Mouse (Mus musculus) spleen, postnatal 36 days (tissue): Measurements from ENCODE around the gene Tgfbr3l.

Source experiments
- DNase-seq, 2 experiments: peaks; one replicate each; pipeline ENCODE4 v3.0.0; 2022; ENCODE audit warnings: low spot score in 2 of 2, mixed read lengths in 1 of 2

Gene Tgfbr3l

GRCm38 (mm10) chr8:4247951-4248540 lies at the start of gene Tgfbr3l:
Gene Tgfbr3l (plus strand): TSS chr8:4248214.
- DNase-seq: no peak

GRCm38 (mm10) chr8:4201321-4201720 lies 46.7 kb upstream of the Tgfbr3l start:
- no peak for DNase-seq

GRCm38 (mm10) chr8:4205246-4206123 lies 42.5 kb upstream of the Tgfbr3l start:
- no peak for DNase-seq

GRCm38 (mm10) chr8:4206182-4207015 lies 41.6 kb upstream of the Tgfbr3l start:
- no peak for DNase-seq

- no peak for DNase-seq
Measured at GRCm38 (mm10) chr8:4207016-4207350, 41.0 kb upstream of the Tgfbr3l start.

GRCm38 (mm10) chr8:4211097-4211496 lies 36.9 kb upstream of the Tgfbr3l start:
- no peak for DNase-seq

- DNase-seq: no peak
Measured at GRCm38 (mm10) chr8:4212809-4213209, 35.2 kb upstream of the Tgfbr3l start.

- peak; percentile 31 to 32 for DNase-seq
Measured at GRCm38 (mm10) chr8:4213210-4214005, 34.6 kb upstream of the Tgfbr3l start.

- peak; percentile 65 to 71 for DNase-seq
Measured at GRCm38 (mm10) chr8:4214006-4214980, 33.7 kb upstream of the Tgfbr3l start.

GRCm38 (mm10) chr8:4216296-4216695 lies 31.7 kb upstream of the Tgfbr3l start:
- DNase-seq: no peak

- DNase-seq: no peak
Measured at GRCm38 (mm10) chr8:4216791-4217621, 31.0 kb upstream of the Tgfbr3l start, which contains the start of gene Prr36. Gene Prr36 (minus strand): TSS chr8:4217459.

- no peak for DNase-seq
Measured at GRCm38 (mm10) chr8:4219617-4220016, 28.4 kb upstream of the Tgfbr3l start.

GRCm38 (mm10) chr8:4222059-4222458 lies 26.0 kb upstream of the Tgfbr3l start:
- no peak for DNase-seq

GRCm38 (mm10) chr8:4226323-4226722 lies 21.7 kb upstream of the Tgfbr3l start:
- no peak for DNase-seq

- DNase-seq: no peak
Measured at GRCm38 (mm10) chr8:4226739-4227347, 21.2 kb upstream of the Tgfbr3l start, which contains the start of gene Lrrc8e. Gene Lrrc8e (plus strand): TSS chr8:4226827.

- no peak for DNase-seq
Measured at GRCm38 (mm10) chr8:4227919-4228318, 20.1 kb upstream of the Tgfbr3l start.

GRCm38 (mm10) chr8:4229784-4230183 lies 18.2 kb upstream of the Tgfbr3l start:
- DNase-seq: no peak

GRCm38 (mm10) chr8:4230612-4231351 lies 17.2 kb upstream of the Tgfbr3l start:
- DNase-seq: no peak
